Mouse (Mus musculus): Measurements from ENCODE around the gene Slc39a8. TPM values are rescaled to one million over a fixed set of nuclear protein-coding genes. Genes with fewer than 3 reads are reported as not detected.

Gene Slc39a8
- total and polyA plus RNA-seq, 3 experiments, result 2.8 to 7.1 (median 5.3) TPM

DNA sequence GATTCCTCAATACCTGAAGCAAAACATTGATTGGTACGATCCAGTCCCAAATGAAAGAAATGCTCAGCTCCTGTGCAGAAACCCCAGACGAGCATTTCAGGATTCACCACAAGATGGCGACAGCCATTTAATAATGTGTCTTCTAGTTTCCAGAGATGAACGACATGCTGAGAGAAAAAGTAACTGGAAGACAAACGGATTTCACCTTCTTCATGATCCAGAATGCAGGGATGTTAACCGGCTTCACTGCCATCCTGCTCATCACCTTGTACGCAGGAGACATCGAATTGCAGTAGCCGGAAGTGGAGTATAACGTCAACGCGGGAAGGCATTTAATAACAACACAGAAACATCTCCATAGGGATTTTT is 61.6 kb downstream of the Slc39a8 start:
- no peaks in the 10 kb centered on the region for H3K27me3 ChIP-seq (ENCODE audit: control insufficient read depth, insufficient read depth, low read length)
- peak; percentile 33 to 46 for DNase-seq
- H3K9ac ChIP-seq (ENCODE audit: low read depth, low read length), result no peak overlapping the region
- no peaks in the 10 kb centered on the region for H3K79me2 ChIP-seq (replicated peaks; ENCODE audit: control insufficient read depth, insufficient read depth, low read length)
- 38% methylated on average over 12 of the region's 12 CpGs for WGBS
- peaks cover 2% of the 10 kb centered on the region; the same call in 1 of the 2 replicates for H3K4me1 ChIP-seq (ENCODE audit: control insufficient read depth, insufficient read depth, low read length)
- no peak overlapping the region for H3K27ac ChIP-seq
- TF ChIP-seq EP300 (IDR thresholded peaks at IDR 0.05; ENCODE audit: insufficient read depth, low read depth, low read length) (no peak), CTCF (IDR thresholded peaks at IDR 0.05) (peak; percentile 86)
- intact Hi-C loops (cut with DNase I), result loop anchor here (2.0 to 5.0 kb wide), 2 partner anchors 1532 to 1866 kb away; no protein-coding TSS in a partner anchor
- H3K36me3 ChIP-seq (ENCODE audit: control insufficient read depth, insufficient read depth, low read length), result no peaks in the 10 kb centered on the region
- H3K4me3 ChIP-seq, result no peak overlapping the region

DNA sequence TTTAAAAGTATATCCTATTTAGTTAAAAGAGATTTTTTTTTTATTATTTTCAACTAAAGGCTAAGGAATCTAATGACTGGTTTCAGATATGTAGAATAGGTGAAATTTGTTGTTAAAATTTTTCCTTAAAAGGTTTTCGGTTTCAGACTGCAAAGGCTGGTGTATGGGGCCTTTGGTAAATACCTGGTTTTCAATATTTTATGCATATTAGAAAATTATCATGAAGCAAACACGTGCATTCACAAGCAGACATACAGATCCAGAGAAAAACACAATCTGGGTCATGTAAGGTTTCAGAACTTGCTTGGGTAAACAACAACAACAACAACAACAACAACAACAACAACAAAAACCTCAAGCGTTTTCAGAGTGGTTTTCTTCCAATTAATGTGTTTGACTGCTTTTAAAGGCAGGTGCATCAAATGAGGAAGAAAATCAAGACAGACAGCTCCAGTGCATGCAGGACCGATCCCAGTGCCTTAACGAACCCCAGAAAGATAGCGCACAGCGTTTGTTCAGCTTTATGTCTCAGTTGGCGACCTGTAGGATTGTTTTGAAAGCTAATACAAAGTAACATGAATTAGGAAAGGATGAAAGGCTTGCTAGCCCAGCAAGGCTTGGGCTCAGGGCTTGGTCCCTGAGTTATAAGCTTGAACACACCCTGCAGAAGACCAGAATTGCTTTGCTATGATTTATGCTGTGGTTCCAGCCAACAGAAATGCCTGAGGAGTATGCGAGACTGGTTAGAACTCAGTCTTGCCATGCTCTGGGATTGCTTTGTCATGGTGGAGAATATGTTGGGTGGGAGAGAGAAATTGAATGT is 62.2 kb downstream of the Slc39a8 start:
- no peak for DNase-seq
- no peak overlapping the region for H3K9ac ChIP-seq (ENCODE audit: low read depth, low read length)
- H3K27me3 ChIP-seq (ENCODE audit: control insufficient read depth, insufficient read depth, low read length), result no peaks in the 10 kb centered on the region
- peaks cover 2% of the 10 kb centered on the region; the same call in 1 of the 2 replicates for H3K4me1 ChIP-seq (ENCODE audit: control insufficient read depth, insufficient read depth, low read length)
- 81% methylated on average over 9 of the region's 9 CpGs for WGBS
- no peak overlapping the region for H3K27ac ChIP-seq
- H3K4me3 ChIP-seq, result no peak overlapping the region
- no peaks in the 10 kb centered on the region for H3K79me2 ChIP-seq (replicated peaks; ENCODE audit: control insufficient read depth, insufficient read depth, low read length)
- H3K36me3 ChIP-seq (ENCODE audit: control insufficient read depth, insufficient read depth, low read length), result no peaks in the 10 kb centered on the region
- no peak for TF ChIP-seq CTCF (IDR thresholded peaks at IDR 0.05)
- no peak for TF ChIP-seq POLR2A (IDR thresholded peaks at IDR 0.05; ENCODE audit: insufficient read depth, low read depth, low read length)
- intact Hi-C loops (cut with DNase I), result loop anchor here (2.0 to 5.0 kb wide), 2 partner anchors 1532 to 1865 kb away; no protein-coding TSS in a partner anchor

GRCm38 (mm10) chr3:135887856-135888155 is 62.7 kb downstream of the Slc39a8 start:
- Histone ChIP-seq H3K9ac (ENCODE audit: low read depth, low read length) (no peak overlapping the region), H3K4me3 (no peak overlapping the region), H3K79me2 (replicated peaks; ENCODE audit: control insufficient read depth, insufficient read depth, low read length) (no peaks in the 10 kb centered on the region), H3K27me3 (ENCODE audit: control insufficient read depth, insufficient read depth, low read length) (no peaks in the 10 kb centered on the region), H3K4me1 (ENCODE audit: control insufficient read depth, insufficient read depth, low read length) (peaks cover 2% of the 10 kb centered on the region; the same call in 1 of the 2 replicates), H3K27ac (no peak overlapping the region), H3K36me3 (ENCODE audit: control insufficient read depth, insufficient read depth, low read length) (no peaks in the 10 kb centered on the region)
- DNase-seq, result no peak
- TF ChIP-seq POLR2A (IDR thresholded peaks at IDR 0.05; ENCODE audit: insufficient read depth, low read depth, low read length), result no peak
- TF ChIP-seq CTCF (IDR thresholded peaks at IDR 0.05), result no peak
- no peak for TF ChIP-seq EP300 (IDR thresholded peaks at IDR 0.05; ENCODE audit: insufficient read depth, low read depth, low read length)
- 87% methylated on average over 5 of the region's 5 CpGs for WGBS
- intact Hi-C loops (cut with DNase I), result loop anchor here (2.0 to 5.0 kb wide), 2 partner anchors 1531 to 1864 kb away; no protein-coding TSS in a partner anchor

- H3K27ac ChIP-seq, result no peak overlapping the region
- H3K79me2 ChIP-seq (replicated peaks; ENCODE audit: control insufficient read depth, insufficient read depth, low read length), result no peaks in the 10 kb centered on the region
- intact Hi-C loops (cut with DNase I), result loop anchor here (5.0 kb wide), 1 partner anchor 1863 kb away; no protein-coding TSS in a partner anchor
- DNase-seq, result no peak
- no peak overlapping the region for H3K9ac ChIP-seq (ENCODE audit: low read depth, low read length)
- H3K27me3 ChIP-seq (ENCODE audit: control insufficient read depth, insufficient read depth, low read length), result no peaks in the 10 kb centered on the region
- no peak for TF ChIP-seq CTCF (IDR thresholded peaks at IDR 0.05)
- TF ChIP-seq POLR2A (IDR thresholded peaks at IDR 0.05; ENCODE audit: insufficient read depth, low read depth, low read length), result no peak
- no peak for TF ChIP-seq EP300 (IDR thresholded peaks at IDR 0.05; ENCODE audit: insufficient read depth, low read depth, low read length)
- H3K36me3 ChIP-seq (ENCODE audit: control insufficient read depth, insufficient read depth, low read length), result no peaks in the 10 kb centered on the region
- peaks cover 2% of the 10 kb centered on the region; the same call in 1 of the 2 replicates for H3K4me1 ChIP-seq (ENCODE audit: control insufficient read depth, insufficient read depth, low read length)
- H3K4me3 ChIP-seq, result no peak overlapping the region
These were observed 64.3 kb downstream of the Slc39a8 start for GRCm38 (mm10) chr3:135889401-135889800.

GRCm38 (mm10) chr3:135903366-135903765 is 78.3 kb downstream of the Slc39a8 start:
- WGBS, result 81% methylated on average over 1 of the region's 1 CpGs
- no peak overlapping the region for H3K27ac ChIP-seq
- no peaks in the 10 kb centered on the region for H3K36me3 ChIP-seq (ENCODE audit: control insufficient read depth, insufficient read depth, low read length)
- no peak overlapping the region for H3K9ac ChIP-seq (ENCODE audit: low read depth, low read length)
- no peaks in the 10 kb centered on the region for H3K4me1 ChIP-seq (ENCODE audit: control insufficient read depth, insufficient read depth, low read length)
- TF ChIP-seq POLR2A (IDR thresholded peaks at IDR 0.05; ENCODE audit: insufficient read depth, low read depth, low read length) (no peak), CTCF (IDR thresholded peaks at IDR 0.05) (peak; percentile 39), EP300 (IDR thresholded peaks at IDR 0.05; ENCODE audit: insufficient read depth, low read depth, low read length) (no peak)
- intact Hi-C loops (cut with DNase I), result no loop called here
- H3K4me3 ChIP-seq, result no peak overlapping the region
- no peak for DNase-seq
- H3K79me2 ChIP-seq (replicated peaks; ENCODE audit: control insufficient read depth, insufficient read depth, low read length), result no peaks in the 10 kb centered on the region
- no peaks in the 10 kb centered on the region for H3K27me3 ChIP-seq (ENCODE audit: control insufficient read depth, insufficient read depth, low read length)

- WGBS, result 64% methylated on average over 6 of the region's 6 CpGs
- H3K79me2 ChIP-seq (replicated peaks; ENCODE audit: control insufficient read depth, insufficient read depth, low read length), result no peaks in the 10 kb centered on the region
These were observed 79.8 kb downstream of the Slc39a8 start for GRCm38 (mm10) chr3:135904881-135905280.

More at GRCm38 (mm10) chr3:135904881-135905280, 79.8 kb downstream of the Slc39a8 start:
- DNase-seq, result no peak
- intact Hi-C loops (cut with DNase I), result no loop called here
- Histone ChIP-seq H3K9ac (ENCODE audit: low read depth, low read length) (no peak overlapping the region), H3K36me3 (ENCODE audit: control insufficient read depth, insufficient read depth, low read length) (no peaks in the 10 kb centered on the region), H3K27ac (no peak overlapping the region), H3K4me1 (ENCODE audit: control insufficient read depth, insufficient read depth, low read length) (no peaks in the 10 kb centered on the region), H3K27me3 (ENCODE audit: control insufficient read depth, insufficient read depth, low read length) (no peaks in the 10 kb centered on the region), H3K4me3 (no peak overlapping the region)
- TF ChIP-seq EP300 (IDR thresholded peaks at IDR 0.05; ENCODE audit: insufficient read depth, low read depth, low read length) (no peak), CTCF (IDR thresholded peaks at IDR 0.05) (no peak), POLR2A (IDR thresholded peaks at IDR 0.05; ENCODE audit: insufficient read depth, low read depth, low read length) (no peak)

All from heart, adult 2 months (tissue).